8 mouse cellular contexts compared by ENCODE assay signal in genomic region chr2:140065676-140066075, GRCm38 (mm10). TPM values are rescaled to one million over a fixed set of nuclear protein-coding genes. Genes with fewer than 3 reads are reported as not detected.
DNase-seq lines count a peak whose midpoint lies in the region; ATAC-seq and TF ChIP-seq lines count a peak whose summit lies in the region.

No protein-coding gene starts in this region.

- WGBS in kidney, postnatal 0 days, result 77% methylated on average over 8 of the region's 8 CpGs
- WGBS in forebrain, embryonic 16.5 days, result 83% methylated on average over 8 of the region's 8 CpGs
- WGBS in liver, embryonic 16.5 days (ENCODE audit: insufficient replicate concordance), result 70% methylated on average over 8 of the region's 8 CpGs

- 0 out of 2 replicates have a peak overlapping the region, but pooled peaks have one; percentile 86 for H3K9ac ChIP-seq in kidney, postnatal 0 days (ENCODE audit: low read depth, low read length)
- H3K9ac ChIP-seq in forebrain, embryonic 16.5 days (replicated peaks; ENCODE audit: low read depth, low read length), result peak overlapping the region; percentile 79
- peak overlapping the region; percentile 89; the same call in 1 of the 2 replicates for H3K9ac ChIP-seq in liver, embryonic 16.5 days (ENCODE audit: low read depth, low read length)

- 0 out of 2 replicates have a peak, but pooled peaks cover 5% of the 10 kb centered on the region for H3K4me1 ChIP-seq in kidney, postnatal 0 days (replicated peaks; ENCODE audit: insufficient read depth, low read length)
- peaks cover 11% of the 10 kb centered on the region for H3K4me1 ChIP-seq in forebrain, embryonic 16.5 days (replicated peaks; ENCODE audit: control insufficient read depth, insufficient read depth, low read length)
- peaks cover 13% of the 10 kb centered on the region for H3K4me1 ChIP-seq in liver, embryonic 16.5 days (ENCODE audit: control insufficient read depth, low read depth, low read length)

- TF ChIP-seq CTCF in kidney, postnatal 0 days (IDR thresholded peaks at IDR 0.05; ENCODE audit: low read depth), result peak; percentile 24; the same call in 1 of the 2 replicates

- DNase-seq in kidney, postnatal 0 days (ENCODE audit: low spot score), result no peak
- no peak for DNase-seq in kidney, postnatal 14 days
- DNase-seq in R1 (ENCODE audit: low read depth, low spot score), result peak; percentile 78
- no peak for DNase-seq in spleen, postnatal 36 days (ENCODE audit: low spot score in 2 of 2)
- no peak for DNase-seq in urinary bladder, postnatal 25 days (ENCODE audit: low spot score)
- DNase-seq in kidney, postnatal 25 days, result no peak

- H3K4me2 ChIP-seq in kidney, postnatal 0 days (ENCODE audit: low read length), result peak overlapping the region; percentile 55
- peak overlapping the region; percentile 94 for H3K4me2 ChIP-seq in forebrain, embryonic 16.5 days (ENCODE audit: low read length)
- H3K4me2 ChIP-seq in liver, embryonic 16.5 days (ENCODE audit: low read depth, low read length), result peak overlapping the region; percentile 93

- no peak for ATAC-seq in kidney, postnatal 0 days (replicated peaks; ENCODE audit: low FRiP score, low read depth)
- no peak for ATAC-seq in forebrain, embryonic 16.5 days
- no peak for ATAC-seq in liver, embryonic 16.5 days (ENCODE audit: low read depth)

- H3K9me3 ChIP-seq in kidney, postnatal 0 days (replicated peaks; ENCODE audit: low read length), result no peaks in the 10 kb centered on the region
- no peaks in the 10 kb centered on the region for H3K9me3 ChIP-seq in forebrain, embryonic 16.5 days (ENCODE audit: control insufficient read depth, low read length)
- H3K9me3 ChIP-seq in liver, embryonic 16.5 days (replicated peaks; ENCODE audit: control insufficient read depth, low read length), result no peaks in the 10 kb centered on the region

- no peak overlapping the region for H3K27ac ChIP-seq in kidney, postnatal 0 days
- no peak overlapping the region for H3K27ac ChIP-seq in forebrain, embryonic 16.5 days (ENCODE audit: low read length)
- H3K27ac ChIP-seq in liver, embryonic 16.5 days (ENCODE audit: low read length), result peak overlapping the region; percentile 91; the same call in 1 of the 2 replicates

- no peaks in the 10 kb centered on the region for H3K27me3 ChIP-seq in kidney, postnatal 0 days (ENCODE audit: insufficient read depth, low read length)
- no peaks in the 10 kb centered on the region for H3K27me3 ChIP-seq in forebrain, embryonic 16.5 days (replicated peaks; ENCODE audit: control insufficient read depth, insufficient read depth, low read length)
- peaks cover 2% of the 10 kb centered on the region; the same call in 1 of the 2 replicates for H3K27me3 ChIP-seq in liver, embryonic 16.5 days (ENCODE audit: control insufficient read depth, insufficient read depth, low read depth, low read length)

- H3K4me3 ChIP-seq in kidney, postnatal 0 days (replicated peaks; ENCODE audit: low read depth, low read length), result peak overlapping the region; percentile 68
- peak overlapping the region; percentile 83 for H3K4me3 ChIP-seq in forebrain, embryonic 16.5 days (replicated peaks; ENCODE audit: low read length)
- peak overlapping the region; percentile 87 for H3K4me3 ChIP-seq in liver, embryonic 16.5 days (ENCODE audit: low read depth, low read length)

- H3K36me3 ChIP-seq in kidney, postnatal 0 days (ENCODE audit: insufficient read depth, low read length), result no peaks in the 10 kb centered on the region
- H3K36me3 ChIP-seq in forebrain, embryonic 16.5 days (ENCODE audit: control insufficient read depth, insufficient read depth), result no peaks in the 10 kb centered on the region
- no peaks in the 10 kb centered on the region for H3K36me3 ChIP-seq in liver, embryonic 16.5 days (ENCODE audit: control insufficient read depth, insufficient read depth)

RNA-seq across cellular contexts. Expression of gene Tasp1, which starts 0.9 kb away (rescaled TPM):
- polyA plus RNA-seq in kidney, postnatal 0 days (2015; fragmentation: Nextera tagmentation; extraction: Ambion mirVana), result 19.1 and 19.8 TPM in 2 replicates
- polyA plus RNA-seq in forebrain, embryonic 16.5 days (2015; fragmentation: Nextera tagmentation; extraction: Ambion mirVana), result 23.4 and 26.2 TPM in 2 replicates
- polyA plus RNA-seq in liver, embryonic 16.5 days (2015; fragmentation: Nextera tagmentation; extraction: Ambion mirVana), result 11.8 and 12.0 TPM in 2 replicates
